16 mouse cellular contexts compared by ENCODE assay signal in the genomic region with DNA sequence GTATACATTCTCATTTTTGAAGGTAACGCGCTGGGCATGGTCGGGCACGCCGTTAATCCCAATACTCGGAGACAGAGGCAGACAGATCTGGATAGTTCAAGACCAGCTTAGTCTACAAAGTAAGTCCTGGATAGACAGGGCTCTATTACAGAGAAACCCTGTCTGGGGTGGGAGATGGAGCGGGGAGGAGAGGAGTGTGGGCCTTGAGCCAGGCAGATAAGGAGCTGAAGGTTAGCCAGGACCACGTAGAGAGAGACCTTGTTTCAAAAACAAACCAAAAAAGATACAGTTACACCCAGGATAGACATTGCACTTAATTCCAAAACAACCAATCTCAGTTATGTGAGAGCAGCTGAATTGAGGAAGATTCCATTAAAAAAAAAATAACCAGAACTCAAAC.
"Had no signal": no experiment of that assay in that cellular context is flagged by ENCODE, and none has a peak within 500 bp of the region (broad histone marks: within the 10 kb centered on the region; RNA-seq: fewer than 3 reads in every experiment).

No protein-coding gene starts in this region.

- H3K27ac ChIP-seq: layer of hippocampus, adult 2 months; limb, embryonic 12.5 days; liver, embryonic 13.5 days; lung, embryonic 15.5 days; midbrain, embryonic 12.5 days; neural tube, embryonic 13.5 days; stomach, embryonic 15.5 days had no signal

- DNase-seq: kidney, postnatal 10 days; kidney, postnatal 4 days; liver; liver, embryonic 13.5 days; liver, postnatal 0 days; lung, postnatal 14 days; right cerebral cortex, postnatal 14 days; thymus, adult 18-20 months; thymus, postnatal 14 days had no signal

- H3K4me1 ChIP-seq: limb, embryonic 12.5 days; liver, embryonic 13.5 days; midbrain, embryonic 12.5 days; neural tube, embryonic 13.5 days; stomach, embryonic 15.5 days had no signal

- ATAC-seq: liver, postnatal 0 days; midbrain, embryonic 16.5 days had no signal

- H3K4me3 ChIP-seq: layer of hippocampus, adult 2 months; limb, embryonic 12.5 days; liver, embryonic 13.5 days; lung, embryonic 15.5 days; midbrain, embryonic 12.5 days; neural tube, embryonic 13.5 days; stomach, embryonic 15.5 days had no signal

- H3K9me3 ChIP-seq: limb, embryonic 12.5 days; liver, embryonic 13.5 days; lung, embryonic 15.5 days; midbrain, embryonic 12.5 days; neural tube, embryonic 13.5 days; stomach, embryonic 15.5 days had no signal

- H3K27me3 ChIP-seq: limb, embryonic 12.5 days; liver, embryonic 13.5 days; lung, embryonic 15.5 days; midbrain, embryonic 12.5 days; neural tube, embryonic 13.5 days; stomach, embryonic 15.5 days had no signal

- H3K4me2 ChIP-seq: limb, embryonic 12.5 days; liver, embryonic 13.5 days; lung, embryonic 15.5 days; midbrain, embryonic 12.5 days; neural tube, embryonic 13.5 days; stomach, embryonic 15.5 days had no signal

- H3K9ac ChIP-seq: limb, embryonic 12.5 days; liver, embryonic 13.5 days; liver, postnatal 0 days; lung, embryonic 15.5 days; midbrain, embryonic 12.5 days; neural tube, embryonic 13.5 days; stomach, embryonic 15.5 days had no signal
